Mouse (Mus musculus) embryonic fibroblast, embryonic 13.5 days (primary cell): Measurements from ENCODE around the gene Rora.

Experiments
- CTCF ChIP-seq: IDR thresholded peaks from 2 replicates; pipeline ENCODE4 v1.5.1; 2011; ENCODE audit warnings: mild to moderate bottlenecking, control low read depth, low read length, moderate library complexity, borderline replicate concordance; ENCODE audit not compliant: insufficient read depth
- POLR2A ChIP-seq: IDR thresholded peaks from 2 replicates; pipeline ENCODE4 v1.6.1; 2011; ENCODE audit warnings: low read depth, mild to moderate bottlenecking, control low read depth, low read length, moderate library complexity

DNA sequence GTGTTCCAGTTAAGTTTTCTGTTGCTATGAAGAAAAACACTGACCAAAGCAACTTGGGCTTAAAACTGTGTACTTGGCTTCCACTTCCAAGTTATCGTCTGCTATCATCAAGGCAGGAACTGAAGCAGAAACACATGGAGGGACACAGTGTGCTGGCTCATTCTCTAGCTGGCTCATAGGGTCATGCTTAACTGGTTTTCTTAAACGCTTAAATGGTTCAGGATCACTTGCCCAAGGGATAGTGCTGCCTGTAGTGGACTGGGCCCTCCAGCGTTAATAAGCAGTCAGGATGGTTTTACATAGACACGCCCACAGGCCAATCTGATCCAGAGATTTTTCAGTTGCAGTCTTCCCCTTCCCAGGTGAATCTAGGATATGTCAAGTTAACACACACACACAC lies 220.3 kb downstream of the Rora start:
- TF ChIP-seq CTCF (no peak), POLR2A (no peak)
